Mouse (Mus musculus): ENCODE measurements around the gene Ugt2a1.
"Not testable (repeated sequence)": the region's sequence is repeated elsewhere in the genome, so short reads cannot be mapped to it uniquely, and the experiment has no call there.

The Ugt2a1 gene

DNA sequence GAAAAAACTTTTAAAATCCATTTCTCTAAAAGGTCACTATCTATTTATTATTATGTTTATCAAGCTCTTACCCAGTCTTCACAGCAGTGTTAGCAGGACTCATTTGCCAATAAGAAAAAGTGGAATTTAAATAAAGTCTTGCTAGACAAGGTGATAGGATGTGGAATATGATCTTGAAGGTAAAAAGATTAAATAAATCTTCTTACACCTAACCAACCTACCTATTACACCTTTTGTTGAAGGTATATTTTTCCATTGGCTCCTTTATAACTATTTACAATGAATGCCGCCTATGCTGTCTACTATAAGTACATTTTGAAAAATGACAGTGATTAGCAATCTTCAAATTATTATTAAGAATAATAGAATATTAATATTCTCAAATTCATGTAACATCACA, at the start of gene Ugt2a1:
TSS of gene Ugt2a1 (minus strand) at position 101 of the 400 bp plus-strand sequence.
- DNase-seq (ENCODE audit: low spot score in 2 of 2) = no peak

DNA sequence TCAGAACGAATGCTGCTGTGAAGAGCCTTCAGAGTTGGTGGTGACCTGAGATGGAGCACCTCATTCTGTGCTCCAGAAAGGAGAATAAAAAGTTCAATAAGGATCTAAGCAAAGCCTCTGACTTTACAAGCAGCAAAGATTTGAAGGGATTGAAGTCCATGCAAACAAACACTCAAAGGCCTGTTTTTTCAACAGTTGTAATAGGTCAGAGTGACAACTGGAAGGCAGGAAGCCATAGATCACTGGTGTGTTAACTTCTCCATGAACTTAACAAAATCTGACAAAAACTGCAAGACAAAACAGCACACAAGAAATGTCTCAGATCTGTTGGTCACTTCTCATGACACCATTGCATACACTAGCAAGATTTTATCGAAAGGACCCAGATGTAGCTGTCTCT, 47.4 kb upstream of the Ugt2a1 start, which contains the start of gene Sult1b1:
TSS of gene Sult1b1 (minus strand) at position 85 of the 400 bp plus-strand sequence.
- no peak for DNase-seq (ENCODE audit: low spot score in 2 of 2)

DNA sequence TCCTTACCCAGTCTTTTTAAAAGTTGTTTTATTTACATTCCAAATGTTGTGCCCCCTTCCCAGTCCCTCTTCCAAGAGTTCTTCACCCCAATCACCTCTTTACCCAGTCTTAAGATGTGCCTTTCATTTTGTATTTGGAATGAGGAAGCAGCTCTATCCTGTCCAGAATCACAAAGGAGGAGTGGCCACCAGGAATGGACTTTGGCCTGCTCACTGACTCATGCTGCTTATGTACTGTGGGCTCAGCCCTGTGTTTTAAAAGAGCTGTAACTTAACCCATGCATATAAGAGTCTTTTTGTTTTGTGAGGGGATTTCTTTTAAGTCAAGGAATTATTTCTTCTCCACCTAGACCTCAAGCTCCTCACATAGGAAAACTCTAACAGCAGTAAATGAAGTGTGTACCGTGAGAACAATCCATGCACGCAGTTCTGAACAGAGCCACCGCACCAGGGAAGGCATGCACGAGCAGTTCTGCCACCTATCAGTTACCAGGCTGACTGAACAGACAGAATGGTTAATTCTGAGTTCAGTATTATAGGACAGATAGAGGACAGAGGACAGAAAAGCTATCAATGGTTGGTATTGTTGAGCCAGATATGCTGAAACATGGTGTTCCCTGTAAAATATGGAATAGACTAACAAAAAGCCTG, 45.4 kb upstream of the Ugt2a1 start:
- no peak for DNase-seq (ENCODE audit: low spot score in 2 of 2)

DNA sequence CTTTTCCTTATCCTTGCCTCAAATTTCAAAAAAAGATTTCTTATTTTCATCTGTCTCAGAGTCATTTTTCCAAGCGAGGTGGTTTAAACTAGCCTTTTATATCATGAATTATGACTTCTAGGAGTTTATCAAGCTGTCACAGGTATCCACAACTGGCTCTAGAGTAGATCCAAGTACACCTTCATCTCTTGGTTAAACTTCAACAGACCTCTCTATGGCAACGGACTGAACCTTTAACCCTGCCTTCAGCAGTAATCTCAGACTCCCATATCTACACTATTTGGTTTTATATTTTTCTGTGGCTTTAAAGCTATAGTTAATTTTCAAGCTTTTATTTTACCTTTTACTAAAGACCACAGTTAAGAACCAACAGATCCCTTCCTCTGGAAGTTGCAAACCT, 41.6 kb upstream of the Ugt2a1 start:
- DNase-seq (ENCODE audit: low spot score in 2 of 2) = no peak

DNA sequence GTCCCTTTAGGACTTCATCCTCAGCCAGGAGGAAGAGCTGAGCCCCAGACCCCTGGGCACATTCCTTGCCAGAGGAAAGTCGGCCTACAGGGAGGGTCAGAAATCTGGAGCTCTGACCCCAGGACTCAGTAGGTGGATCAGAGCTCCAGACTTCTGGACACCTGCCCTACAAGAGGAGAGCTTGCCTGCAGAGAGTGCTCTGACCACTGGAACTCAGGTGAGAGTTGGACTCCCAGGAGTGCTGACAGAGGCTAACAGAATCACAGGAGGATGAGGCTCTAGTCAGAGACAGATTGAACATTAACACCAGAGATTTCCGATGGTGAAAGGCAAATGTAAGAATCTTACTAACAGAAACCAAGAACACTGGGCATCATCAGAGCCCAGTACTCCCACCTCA, 32.9 kb upstream of the Ugt2a1 start:
- not testable (repeated sequence) for DNase-seq (ENCODE audit: low spot score in 2 of 2)

DNA sequence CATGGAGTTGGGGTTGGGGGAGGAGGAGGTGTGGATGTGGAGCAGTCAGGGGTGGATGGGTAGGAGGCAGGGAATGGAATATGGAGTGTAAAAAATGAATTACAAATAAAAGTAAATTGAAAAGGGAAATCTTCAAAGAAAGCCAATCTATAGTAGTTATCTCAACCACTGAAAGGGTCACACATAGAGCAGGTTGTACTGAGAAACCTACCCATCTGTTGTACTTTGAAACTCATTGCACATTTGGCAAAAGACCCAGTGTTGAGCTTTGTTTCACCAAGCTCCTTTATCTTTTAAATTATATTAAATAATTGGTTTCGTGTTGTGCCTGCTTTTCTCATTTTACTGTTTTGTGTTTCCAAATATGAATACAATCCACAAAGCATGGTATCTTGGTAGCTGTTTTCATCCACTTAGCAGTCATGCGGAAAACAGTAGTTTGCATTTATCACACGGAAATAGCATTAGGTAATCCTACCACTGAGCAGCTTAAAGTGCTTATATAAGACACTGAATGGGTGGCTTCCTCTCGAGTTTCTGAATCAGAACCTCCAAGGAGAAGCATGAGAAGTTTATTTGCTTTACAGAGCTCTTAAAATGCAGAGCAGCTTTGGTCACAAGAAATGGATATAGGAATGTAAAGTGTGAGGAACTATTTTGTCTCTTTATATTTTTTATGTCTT, 15.2 kb upstream of the Ugt2a1 start:
- DNase-seq (ENCODE audit: low spot score in 2 of 2) = no peak

DNA sequence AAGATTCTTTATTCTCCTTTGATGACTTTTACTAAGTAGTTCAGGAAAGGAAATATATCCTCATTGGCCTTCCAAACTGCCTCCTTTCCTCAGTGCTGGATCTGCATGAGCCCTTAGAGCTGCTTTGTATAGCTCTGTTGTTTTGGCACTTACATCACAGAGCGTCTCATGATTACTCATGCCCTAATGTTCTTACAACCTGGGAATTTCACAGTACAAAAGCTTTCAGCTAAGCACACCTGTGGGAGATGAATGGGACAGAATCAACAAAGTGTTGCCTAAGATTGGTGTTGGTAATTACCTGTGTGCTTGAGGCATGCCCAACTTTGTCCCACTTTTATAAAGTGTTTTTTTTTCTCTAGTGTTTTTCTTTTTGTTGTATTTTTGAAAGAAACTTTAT, 12.0 kb upstream of the Ugt2a1 start:
- DNase-seq (ENCODE audit: low spot score in 2 of 2) = no peak

DNA sequence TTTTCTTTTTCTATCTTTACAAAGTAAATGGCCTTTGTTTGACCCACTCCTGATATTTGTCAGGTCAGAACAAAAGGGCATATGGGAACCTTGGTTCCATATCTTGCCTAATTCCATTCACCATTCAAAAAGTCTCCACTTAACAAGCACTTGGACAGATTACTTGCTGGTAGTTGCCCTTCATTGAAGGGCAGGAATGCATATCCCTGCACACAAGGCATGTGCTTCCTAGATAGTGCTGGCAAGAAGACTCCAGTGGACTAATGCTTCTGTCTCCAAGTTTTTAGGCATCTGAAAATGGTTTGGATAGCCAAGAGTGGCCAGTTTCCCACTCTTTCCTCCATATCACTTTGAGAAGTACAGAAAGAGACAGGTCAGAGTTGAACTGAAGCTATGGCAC, 8.7 kb upstream of the Ugt2a1 start:
- DNase-seq (ENCODE audit: low spot score in 2 of 2) = no peak

DNA sequence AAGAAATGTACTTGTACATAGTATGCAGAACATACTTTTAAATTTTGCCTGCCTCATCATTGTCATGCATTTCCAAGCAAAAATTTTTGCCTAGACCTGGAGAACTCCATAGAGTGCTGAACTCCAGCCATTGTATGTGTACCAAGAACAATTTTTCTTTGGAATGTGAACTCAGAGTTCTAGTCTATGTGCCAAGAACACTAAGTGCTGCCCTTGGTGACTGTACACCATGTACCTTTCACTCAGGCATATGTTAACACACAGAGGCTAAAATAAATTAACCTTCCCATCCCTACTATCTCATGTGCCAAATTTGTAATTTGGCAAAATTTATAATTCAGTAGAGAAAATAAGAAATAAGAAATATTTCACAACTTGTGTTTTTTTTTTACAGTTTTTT, 8.3 kb upstream of the Ugt2a1 start:
- DNase-seq (ENCODE audit: low spot score in 2 of 2) = no peak

DNA sequence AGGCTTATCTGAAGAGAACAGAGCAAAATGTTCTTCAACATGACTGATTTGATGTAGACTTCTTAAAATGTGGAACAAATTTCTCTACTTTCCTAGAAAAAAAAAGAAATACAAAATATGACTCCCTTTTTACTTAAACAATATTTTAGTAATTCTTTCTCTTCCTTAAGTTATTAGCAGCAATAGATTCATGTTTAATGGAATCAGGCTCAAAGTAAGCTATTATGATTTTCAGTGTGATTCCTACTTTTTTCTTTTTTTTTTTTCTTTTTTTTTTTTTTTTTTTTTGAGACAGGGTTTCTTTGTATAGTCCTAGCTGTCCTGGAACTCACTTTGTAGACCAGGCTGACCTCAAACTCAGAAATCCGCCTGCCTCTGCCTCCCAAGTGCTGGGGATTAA, 4.0 kb downstream of the Ugt2a1 start, which contains the start of gene Gm43638:
TSS of gene Gm43638 (minus strand) at position 101 of the 400 bp plus-strand sequence.
- not testable (repeated sequence) for DNase-seq (ENCODE audit: low spot score in 2 of 2)

DNA sequence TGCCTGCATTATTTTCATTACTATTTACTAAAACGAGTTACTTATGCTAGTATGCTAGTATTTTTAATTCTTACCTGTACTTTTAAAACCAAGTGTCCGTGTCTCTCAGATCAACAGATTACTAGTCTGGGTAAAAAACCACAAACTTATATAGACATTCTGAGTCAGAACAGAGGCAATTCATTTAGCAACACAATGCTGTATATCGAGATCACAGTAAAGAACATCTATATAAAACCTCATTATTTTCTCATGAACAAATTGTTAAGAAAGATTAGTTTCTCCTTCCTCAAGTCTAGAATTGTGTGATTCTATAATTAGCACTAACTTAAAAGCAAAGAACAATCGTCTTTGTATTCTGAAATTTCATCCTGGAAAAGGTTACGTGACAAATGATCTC, 8.5 kb downstream of the Ugt2a1 start, which contains the start of gene Ugt2a2:
TSS of gene Ugt2a2 (minus strand) at position 101 of the 400 bp plus-strand sequence.
- DNase-seq (ENCODE audit: low spot score in 2 of 2) = no peak

DNA sequence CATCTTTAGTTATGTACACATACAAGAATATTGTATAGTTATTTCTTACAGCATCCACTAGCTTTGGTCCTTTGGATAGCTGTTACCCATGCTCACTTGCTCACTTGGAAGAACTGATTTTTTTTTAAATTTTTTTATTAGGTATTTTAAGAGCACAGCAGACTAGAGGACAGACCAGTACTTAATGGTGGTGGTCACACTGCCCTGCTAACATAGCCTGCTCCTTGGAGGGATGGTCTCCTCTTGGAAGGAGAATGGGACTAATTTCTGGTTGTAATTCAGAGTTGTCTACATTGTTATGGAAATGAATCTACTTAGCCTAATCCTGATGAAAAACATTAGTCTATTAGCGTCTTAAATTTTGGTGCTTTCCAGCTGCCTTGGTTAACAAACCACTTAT, 31.9 kb downstream of the Ugt2a1 start:
- DNase-seq (ENCODE audit: low spot score in 2 of 2) = no peak

DNA sequence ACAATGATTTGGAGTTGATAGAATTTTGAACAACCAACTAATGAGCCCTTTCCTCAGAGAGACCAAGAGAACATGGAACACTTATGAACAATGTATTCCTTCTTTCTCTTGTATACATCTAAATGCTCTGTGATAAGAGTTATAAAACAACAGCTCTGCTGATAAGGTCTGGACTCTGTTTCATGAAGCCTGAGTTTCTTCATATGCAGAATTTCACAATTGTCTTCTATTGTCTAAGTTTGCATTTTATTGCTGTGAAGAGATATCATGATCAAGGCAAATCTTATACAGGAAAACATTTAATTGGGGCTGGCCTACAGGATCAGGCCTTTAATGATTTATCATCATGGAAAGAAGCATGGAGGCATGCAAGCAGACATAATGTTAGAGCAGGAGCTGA, 33.0 kb downstream of the Ugt2a1 start:
- DNase-seq (ENCODE audit: low spot score in 2 of 2) = no peak

DNA sequence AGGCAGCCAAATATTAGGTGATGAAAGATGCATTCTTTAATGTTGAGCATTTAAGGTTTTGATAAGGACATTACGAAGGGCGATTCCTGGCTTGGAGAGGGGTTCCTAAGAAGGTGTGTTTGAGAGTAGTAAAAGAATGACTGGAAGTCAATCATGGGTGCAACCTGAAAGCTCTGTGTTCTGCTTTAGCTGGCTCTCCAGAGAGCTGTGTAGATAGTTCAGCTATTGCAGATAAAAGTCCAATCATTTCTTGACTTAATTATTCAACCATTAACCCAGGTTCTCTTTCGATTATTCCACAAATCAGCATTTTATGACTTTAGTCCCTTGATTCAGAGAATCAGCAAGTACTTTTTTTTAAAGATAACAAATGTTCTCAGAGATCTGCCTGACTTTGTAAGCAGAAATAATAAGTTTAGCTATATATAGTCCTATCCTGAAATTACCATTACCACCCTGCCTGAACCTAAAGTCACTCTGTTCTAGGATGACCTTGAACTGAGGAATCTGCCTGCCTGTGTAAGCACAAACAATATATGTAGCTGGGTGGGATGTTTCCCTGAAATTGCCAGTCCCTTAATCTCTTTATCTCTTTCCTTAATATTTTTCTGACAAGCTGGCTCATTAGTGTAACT, 34.3 kb downstream of the Ugt2a1 start:
- no peak for DNase-seq (ENCODE audit: low spot score in 2 of 2)

DNA sequence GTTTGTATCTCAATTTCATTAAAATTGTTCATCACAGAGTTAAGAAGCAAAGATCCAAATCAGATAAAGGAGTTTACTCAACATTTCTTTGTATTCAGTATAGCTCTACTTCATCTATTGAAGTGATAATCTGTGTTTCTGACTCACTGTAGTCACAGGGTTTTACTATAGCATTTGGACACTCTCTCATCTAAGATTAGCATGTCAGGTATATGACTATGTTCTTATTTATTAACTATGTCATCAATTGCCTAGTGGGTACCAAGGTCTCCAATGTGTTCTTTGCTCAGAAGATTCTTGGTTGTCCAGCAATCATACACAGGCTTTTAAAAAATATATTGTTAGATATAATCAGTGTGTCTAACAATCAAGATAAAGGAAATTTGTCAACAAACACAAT, 35.2 kb downstream of the Ugt2a1 start:
- DNase-seq (ENCODE audit: low spot score in 2 of 2) = no peak

DNA sequence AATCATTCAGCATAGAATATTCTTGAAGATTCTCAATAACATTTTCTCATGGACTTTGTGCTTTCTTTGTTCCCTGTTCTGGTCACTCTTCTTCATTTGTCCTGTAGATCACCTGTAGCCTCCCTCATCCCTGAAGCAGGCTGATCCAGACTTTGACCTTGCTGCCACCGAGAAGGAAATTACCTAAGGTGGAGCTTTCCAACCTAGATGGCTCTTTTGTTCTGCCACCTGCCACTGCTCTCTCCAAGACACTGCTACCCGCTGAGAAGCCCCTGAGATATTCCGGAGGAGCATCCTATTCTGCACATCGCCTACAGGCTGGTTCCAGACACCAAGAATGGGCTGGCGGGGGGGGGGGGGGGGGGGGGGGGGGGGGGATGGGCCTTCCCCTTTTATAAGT, 38.2 kb downstream of the Ugt2a1 start:
- not testable (repeated sequence) for DNase-seq (ENCODE audit: low spot score in 2 of 2)

DNA sequence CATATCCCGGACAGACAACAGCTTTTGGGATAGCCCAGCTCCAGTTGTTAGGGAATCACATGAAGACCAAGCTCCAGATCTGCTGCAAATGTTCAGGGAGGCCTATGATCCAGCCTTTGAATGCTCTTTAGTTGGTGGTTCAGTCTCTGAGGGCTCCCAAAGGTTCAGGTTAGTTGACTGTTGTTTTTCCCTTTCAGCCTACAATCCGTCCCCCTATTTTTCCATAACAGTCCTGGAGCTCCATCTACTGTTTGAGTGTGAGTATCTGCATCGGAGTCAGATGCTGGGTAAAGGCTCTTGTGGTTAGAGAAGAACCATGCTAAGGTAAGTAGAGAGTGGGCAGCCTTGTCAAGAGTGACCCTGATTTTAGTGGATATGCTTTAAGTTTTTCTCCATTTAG, 54.4 kb downstream of the Ugt2a1 start:
- DNase-seq (ENCODE audit: low spot score in 2 of 2) = no peak

DNA sequence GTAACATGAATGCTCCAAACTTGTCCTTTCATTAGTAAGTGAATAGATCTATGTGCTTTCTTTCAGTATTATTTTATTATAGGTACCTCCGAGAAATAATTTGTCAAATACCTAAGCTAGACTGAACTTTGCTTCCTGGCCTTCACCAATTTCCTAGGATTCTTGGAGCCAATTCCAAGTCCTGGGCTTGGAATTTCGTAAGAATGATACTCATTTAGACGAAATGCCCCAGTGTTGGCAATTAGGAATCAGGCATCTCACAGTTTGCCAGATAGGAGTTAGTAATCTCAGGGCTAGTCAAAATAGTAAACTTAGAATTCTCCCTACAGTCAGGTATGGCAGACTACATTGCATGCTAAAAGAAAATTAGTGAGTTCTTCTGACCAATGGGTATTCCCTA, 65.0 kb downstream of the Ugt2a1 start:
- no peak for DNase-seq (ENCODE audit: low spot score in 2 of 2)

DNA sequence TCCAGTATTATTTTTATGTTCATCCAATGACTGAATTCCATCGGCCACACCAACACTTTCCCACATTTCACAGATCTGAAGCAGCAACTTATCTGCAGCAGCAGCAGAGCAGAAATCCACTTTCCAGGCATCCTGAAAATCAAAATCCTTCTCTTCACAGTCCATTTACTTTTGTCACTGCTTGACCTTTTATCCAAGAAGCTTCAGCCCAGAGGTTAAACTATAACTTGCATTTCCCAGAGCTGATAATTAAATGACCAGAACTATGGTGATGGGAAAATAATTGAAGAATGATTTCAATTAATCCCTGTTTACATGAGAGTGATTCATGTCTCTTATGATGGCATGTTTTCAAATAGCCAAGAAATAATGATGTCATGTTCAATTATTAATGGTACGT, 66.6 kb downstream of the Ugt2a1 start, which contains the start of gene Ugt2b38:
TSS of gene Ugt2b38 (minus strand) at position 163 of the 400 bp plus-strand sequence.
- not testable (repeated sequence) for DNase-seq (ENCODE audit: low spot score in 2 of 2)

Measured in natural killer cell, adult 2 months (primary cell).